Mouse (Mus musculus) lung, postnatal 0 days (tissue): ENCODE data around the gene Azin2.

Experiments
- CTCF ChIP-seq: IDR thresholded peaks from 2 replicates; pipeline ENCODE4 v1.5.1; 2016; ENCODE audit warnings: antibody characterized with exemption, mild to moderate bottlenecking
- EP300 ChIP-seq: IDR thresholded peaks from 2 replicates; pipeline ENCODE4 v1.6.1; 2016; ENCODE audit warnings: antibody characterized with exemption, mild to moderate bottlenecking, control low read depth

DNA sequence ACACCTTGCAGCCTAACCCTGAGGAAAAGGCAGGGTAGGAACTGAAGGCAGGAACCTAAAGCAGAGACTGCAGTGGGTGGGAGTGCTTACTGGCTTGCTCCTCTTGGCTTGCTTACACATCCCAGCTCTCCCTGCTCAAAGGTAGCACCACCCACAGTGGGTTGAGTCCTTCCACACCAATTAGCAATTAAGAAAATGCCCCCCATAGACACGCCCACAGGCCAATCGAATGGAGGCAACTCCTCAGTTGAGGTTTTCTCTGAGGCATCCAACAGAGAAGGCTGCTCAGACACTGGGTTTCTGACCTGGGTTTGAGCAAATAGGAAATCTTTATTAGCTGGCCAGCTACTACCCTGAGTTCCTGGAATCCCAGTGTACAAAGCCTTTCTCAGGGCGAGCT is 26.7 kb upstream of the Azin2 start:
- no peak for TF ChIP-seq CTCF
- TF ChIP-seq EP300, result no peak
